Mouse (Mus musculus): ENCODE results near the gene Agl.

- TF ChIP-seq CTCF (IDR thresholded peaks at IDR 0.05; ENCODE audit: extremely low read depth, insufficient read depth, low read length): no peak
- TF ChIP-seq POLR2A (IDR thresholded peaks at IDR 0.05; ENCODE audit: extremely low read depth, insufficient read depth, low read length): peak; percentile 14; the same call in 1 of the 2 replicates
Observed at GRCm38 (mm10) chr3:116711624-116712435, 96.1 kb downstream of the Agl start.

Measured in cortical plate, adult 2 months (tissue).